Comparison of ENCODE assay signal across 26 mouse cellular contexts in genomic region chr13:59089016-59089415, GRCm38 (mm10).
DNase-seq lines count a peak whose midpoint lies in the region; ATAC-seq lines count a peak whose summit lies in the region.
"Had no signal": no experiment of that assay in that cellular context is flagged by ENCODE, and none has a peak within 500 bp of the region (broad histone marks: within the 10 kb centered on the region; RNA-seq: fewer than 3 reads in every experiment).

No protein-coding gene starts in this region.

- DNase-seq in heart, postnatal 4 days, result peak; percentile 18
- no peak for DNase-seq in heart, adult 8-10 months (ENCODE audit: low spot score)
- DNase-seq in kidney, postnatal 4 days, result peak; percentile 24 to 31
- no peak for DNase-seq in kidney, adult 11 months
- DNase-seq in lung, postnatal 14 days, result no peak
- DNase-seq: adrenal gland, postnatal 14 days; cerebellum, adult 11-12 months; cerebellum, adult 9-11 months; embryo, embryonic 11 days; gastrocnemius, postnatal 14 days; layer of hippocampus, adult 9-11 months; lung, postnatal 36 days; thymus, postnatal 4 days had no signal

- H3K4me1 ChIP-seq in midbrain, embryonic 15.5 days, result peaks cover 46% of the 10 kb centered on the region
- H3K4me1 ChIP-seq in midbrain, embryonic 16.5 days (ENCODE audit: control insufficient read depth, insufficient read depth, low read length), result peaks cover 36% of the 10 kb centered on the region
- H3K4me1 ChIP-seq: heart, embryonic 15.5 days; lung, embryonic 15.5 days had no signal

- no peaks in the 10 kb centered on the region for H3K9me3 ChIP-seq in midbrain, embryonic 15.5 days
- no peaks in the 10 kb centered on the region for H3K9me3 ChIP-seq in midbrain, embryonic 16.5 days (replicated peaks; ENCODE audit: control insufficient read depth, low read length, poor library complexity, severe bottlenecking)
- H3K9me3 ChIP-seq: embryonic facial prominence, embryonic 12.5 days; forebrain, embryonic 15.5 days; heart, embryonic 10.5 days; heart, embryonic 15.5 days; limb, embryonic 13.5 days; lung, embryonic 15.5 days; midbrain, embryonic 13.5 days had no signal

- H3K27me3 ChIP-seq in midbrain, embryonic 15.5 days (replicated peaks), result no peaks in the 10 kb centered on the region
- no peaks in the 10 kb centered on the region for H3K27me3 ChIP-seq in midbrain, embryonic 16.5 days (ENCODE audit: control insufficient read depth, insufficient read depth, low read depth, low read length)
- H3K27me3 ChIP-seq: embryonic facial prominence, embryonic 12.5 days; forebrain, embryonic 15.5 days; heart, embryonic 15.5 days; lung, embryonic 15.5 days; midbrain, embryonic 13.5 days had no signal

- H3K27ac ChIP-seq in midbrain, embryonic 15.5 days, result peak overlapping the region; percentile 21; the same call in 1 of the 2 replicates
- no peak overlapping the region for H3K27ac ChIP-seq in midbrain, embryonic 16.5 days (ENCODE audit: low read length)
- H3K27ac ChIP-seq: embryonic facial prominence, embryonic 12.5 days; forebrain, embryonic 15.5 days; heart, embryonic 10.5 days; heart, embryonic 15.5 days; limb, embryonic 13.5 days; lung, embryonic 15.5 days; midbrain, embryonic 13.5 days had no signal

- ATAC-seq in midbrain, embryonic 15.5 days (replicated peaks), result no peak
- no peak for ATAC-seq in midbrain, embryonic 16.5 days
- ATAC-seq: CD4-positive, CD25-positive, alpha-beta regulatory T cell, adult 4 months; forebrain, embryonic 15.5 days; intestine, embryonic 16.5 days; midbrain, embryonic 13.5 days had no signal

- H3K9ac ChIP-seq in midbrain, embryonic 15.5 days, result no peak overlapping the region
- no peak overlapping the region for H3K9ac ChIP-seq in midbrain, embryonic 16.5 days (ENCODE audit: low read depth, low read length)
- H3K9ac ChIP-seq: embryonic facial prominence, embryonic 12.5 days; forebrain, embryonic 15.5 days; heart, embryonic 15.5 days; limb, embryonic 13.5 days; lung, embryonic 15.5 days; midbrain, embryonic 13.5 days had no signal

- H3K36me3 ChIP-seq in midbrain, embryonic 15.5 days (replicated peaks), result no peaks in the 10 kb centered on the region
- H3K36me3 ChIP-seq in midbrain, embryonic 16.5 days (ENCODE audit: control insufficient read depth, insufficient read depth, low read length), result no peaks in the 10 kb centered on the region
- H3K36me3 ChIP-seq: embryonic facial prominence, embryonic 12.5 days; forebrain, embryonic 15.5 days; heart, embryonic 10.5 days; heart, embryonic 15.5 days; limb, embryonic 13.5 days; lung, embryonic 15.5 days; midbrain, embryonic 13.5 days had no signal

- WGBS in midbrain, embryonic 15.5 days, result 68% methylated on average over 4 of the region's 4 CpGs
- 63% methylated on average over 4 of the region's 4 CpGs for WGBS in midbrain, embryonic 16.5 days

- H3K4me2 ChIP-seq in midbrain, embryonic 15.5 days, result no peak overlapping the region
- H3K4me2 ChIP-seq in midbrain, embryonic 16.5 days (ENCODE audit: low read length), result no peak overlapping the region
- H3K4me2 ChIP-seq: embryonic facial prominence, embryonic 12.5 days; forebrain, embryonic 15.5 days; heart, embryonic 15.5 days; limb, embryonic 13.5 days; liver, embryonic 11.5 days; lung, embryonic 15.5 days; midbrain, embryonic 13.5 days had no signal

- no peak overlapping the region for H3K4me3 ChIP-seq in midbrain, embryonic 15.5 days
- H3K4me3 ChIP-seq in midbrain, embryonic 16.5 days (ENCODE audit: low read depth, low read length), result no peak overlapping the region
- H3K4me3 ChIP-seq: embryonic facial prominence, embryonic 12.5 days; forebrain, embryonic 15.5 days; heart, embryonic 10.5 days; heart, embryonic 15.5 days; limb, embryonic 13.5 days; lung, embryonic 15.5 days; midbrain, embryonic 13.5 days; myocyte had no signal

Comparison
In these comparisons a context has a peak if more than half of its experiments do, and no peak if none do; other contexts are left out.
1. DNase-seq: peak in heart, postnatal 4 days (single experiment) and kidney, postnatal 4 days (2 of 2); none in heart, adult 8-10 months (single experiment), kidney, adult 11 months (single experiment) and lung, postnatal 14 days (single experiment).